Mouse (Mus musculus) ovary, postnatal 36 days (tissue): ENCODE data around the gene 4930467E23Rik.
"Not testable (repeated sequence)": the region's sequence is repeated elsewhere in the genome, so short reads cannot be mapped to it uniquely, and the experiment has no call there.

Experiments used
- DNase-seq: peaks from one replicate; pipeline ENCODE4 v3.0.0; 2022; ENCODE audit warnings: low spot score, mixed read lengths

The 4930467E23Rik gene

DNA sequence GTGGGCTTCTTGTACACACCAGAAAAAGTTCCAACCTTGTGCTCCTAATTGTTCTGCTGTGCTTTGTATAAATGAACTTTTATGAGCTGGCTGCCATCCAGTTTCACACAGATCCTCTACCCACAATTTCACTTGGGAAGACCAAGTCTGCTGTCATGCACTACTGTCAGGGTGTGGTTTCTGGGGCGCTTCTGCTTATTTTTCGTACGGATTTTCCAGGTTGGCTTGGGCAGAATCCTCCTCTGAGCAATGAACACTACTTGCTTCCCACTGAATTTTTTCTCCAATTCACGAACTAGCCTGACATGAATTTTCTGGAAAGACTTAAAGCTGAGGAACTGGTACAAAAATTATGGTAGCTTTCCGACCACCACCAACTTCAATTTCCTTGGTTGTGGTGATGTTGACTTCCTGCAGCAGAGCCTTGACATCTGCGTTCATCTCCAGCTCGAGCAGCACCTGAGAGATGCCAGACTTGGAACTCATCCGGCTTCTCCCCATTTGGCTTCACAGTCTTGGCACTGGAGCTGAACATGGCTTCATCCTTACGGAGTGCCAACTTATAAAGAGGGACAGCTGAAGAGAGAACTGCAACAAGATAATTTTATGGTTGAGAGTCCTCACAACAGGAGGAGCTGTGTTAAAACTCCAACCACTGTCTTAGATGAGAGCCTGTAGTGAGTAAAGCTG, 18.1 kb upstream of the 4930467E23Rik start:
- not testable (repeated sequence) for DNase-seq

DNA sequence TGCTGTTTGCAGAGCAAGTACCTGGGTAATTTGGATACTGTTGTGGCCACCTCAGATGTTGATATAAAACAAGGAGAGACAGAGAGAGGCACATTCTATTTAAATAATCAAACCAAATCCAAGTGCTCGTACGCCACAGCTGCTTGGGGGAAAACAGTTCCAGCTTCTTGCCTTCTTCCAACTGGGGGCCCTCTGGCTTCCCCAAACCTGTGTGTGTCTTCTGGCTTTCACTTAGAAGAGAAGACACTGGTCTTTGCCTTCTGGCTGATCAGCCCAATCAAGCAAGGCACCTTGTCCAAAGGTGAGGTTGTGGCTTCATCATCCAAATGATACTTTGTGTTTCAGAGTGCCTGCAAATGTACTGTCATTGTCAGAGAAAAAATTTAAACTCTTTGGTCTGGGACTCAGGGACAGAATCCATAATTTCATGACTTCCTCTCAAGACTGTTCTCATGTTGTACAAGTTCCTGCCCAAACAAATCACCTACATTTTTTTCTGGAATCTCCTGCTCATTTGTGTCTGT, 17.1 kb upstream of the 4930467E23Rik start:
- DNase-seq: not testable (repeated sequence)

DNA sequence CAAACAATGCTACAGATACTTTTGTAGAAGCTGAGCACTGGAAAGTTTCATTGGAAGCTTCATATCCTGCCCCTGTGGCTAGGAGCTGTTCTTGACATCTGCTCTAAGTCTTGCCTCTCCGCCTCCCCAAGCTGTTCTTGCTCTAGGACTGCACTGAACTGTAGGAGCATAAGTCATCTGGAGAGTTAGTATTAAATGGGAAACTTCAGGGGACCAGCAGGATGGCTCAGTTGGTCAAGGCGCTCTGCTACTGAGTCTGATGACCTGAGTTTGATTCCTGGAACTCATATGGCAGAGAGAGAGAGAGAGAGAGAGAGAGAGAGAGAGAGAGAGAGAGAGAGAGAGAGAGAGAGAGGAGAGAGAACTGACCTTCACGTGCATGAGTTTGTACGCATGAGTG, 16.6 kb upstream of the 4930467E23Rik start:
- DNase-seq: not testable (repeated sequence)

DNA sequence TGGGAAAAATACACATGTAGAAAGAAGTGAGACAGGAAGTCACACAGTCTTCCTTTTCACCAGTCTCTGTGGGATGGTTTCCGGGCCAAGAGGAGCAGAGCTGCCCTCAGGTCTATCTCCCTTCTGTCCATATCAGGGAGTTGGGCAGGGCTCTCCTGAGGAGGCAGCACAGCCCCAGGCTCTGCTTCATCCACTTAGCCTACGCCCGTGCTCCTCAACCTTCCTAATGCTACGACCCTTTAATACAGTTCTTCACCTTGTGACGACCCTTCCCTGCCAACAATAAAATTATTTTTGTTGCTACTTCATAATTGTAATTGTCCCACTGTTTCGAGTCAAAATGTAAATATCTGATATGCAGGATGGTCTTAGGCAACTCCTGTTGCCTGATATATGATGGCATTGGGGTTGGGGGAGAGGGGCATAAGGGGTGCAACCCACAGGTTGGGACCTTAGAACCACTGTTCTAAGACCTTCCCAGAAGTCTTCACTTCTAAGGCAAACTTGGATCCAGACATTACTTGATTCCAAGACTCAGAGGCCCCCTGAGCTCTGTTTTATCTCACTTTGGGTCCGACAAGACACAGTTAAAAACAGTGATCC, 16.0 kb upstream of the 4930467E23Rik start:
- not testable (repeated sequence) for DNase-seq

DNA sequence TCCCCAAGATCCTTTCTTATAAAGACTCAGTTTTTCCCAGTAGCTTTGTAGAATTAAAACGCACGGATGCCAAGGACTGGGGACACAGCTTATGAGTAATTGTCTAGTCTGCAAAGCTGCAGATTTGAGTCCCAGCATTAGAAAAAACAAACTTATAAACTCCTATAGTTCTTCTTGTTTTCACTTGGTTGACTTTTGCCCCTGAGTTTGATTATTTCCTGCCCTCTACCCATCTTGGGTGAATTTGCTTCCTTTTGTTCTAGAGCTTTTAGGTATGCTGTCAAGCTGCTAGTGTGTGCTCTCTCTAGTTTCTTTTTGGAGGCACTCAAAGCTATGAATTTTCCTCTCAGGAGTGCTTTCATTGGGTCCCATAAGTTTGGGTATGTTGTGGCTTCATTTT, 14.9 kb upstream of the 4930467E23Rik start:
- DNase-seq: not testable (repeated sequence)

DNA sequence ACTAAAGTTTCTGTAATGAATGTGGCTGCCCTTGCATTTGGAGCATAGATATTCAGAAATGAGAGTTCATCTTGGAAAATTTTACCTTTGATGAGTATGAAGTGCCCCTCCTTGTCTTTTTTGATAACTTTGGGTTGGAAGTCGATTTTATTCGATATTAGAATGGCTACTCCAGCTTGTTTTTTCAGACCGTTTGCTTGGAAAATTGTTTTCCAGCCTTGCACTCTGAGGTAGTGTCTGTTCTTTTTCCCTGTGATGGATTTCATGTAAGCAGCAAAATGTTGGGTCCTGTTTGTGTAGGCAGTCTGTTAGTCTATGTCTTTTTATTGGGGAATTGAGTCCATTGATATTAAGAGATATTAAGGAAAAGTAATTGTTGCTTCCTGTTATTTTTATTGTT, 14.1 kb upstream of the 4930467E23Rik start:
- not testable (repeated sequence) for DNase-seq

DNA sequence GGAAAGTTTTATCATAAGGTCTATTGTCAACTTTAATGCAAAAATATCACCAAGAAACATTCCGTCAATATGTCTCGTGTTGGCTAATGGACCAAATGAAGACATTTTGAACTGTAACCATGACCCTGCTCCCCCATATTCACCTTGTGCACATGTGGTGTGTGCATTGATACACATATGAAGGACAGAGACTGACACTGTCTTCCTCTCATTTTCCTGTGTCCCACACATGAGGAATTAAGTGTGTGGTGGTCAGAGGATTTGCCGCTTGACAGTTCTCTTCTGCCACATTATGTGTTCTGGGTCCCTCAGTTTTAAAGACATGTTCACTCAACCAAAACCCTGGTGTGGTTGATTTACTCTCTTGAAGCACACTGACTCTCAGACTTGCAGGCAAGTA, 11.5 kb upstream of the 4930467E23Rik start:
- DNase-seq: not testable (repeated sequence)

DNA sequence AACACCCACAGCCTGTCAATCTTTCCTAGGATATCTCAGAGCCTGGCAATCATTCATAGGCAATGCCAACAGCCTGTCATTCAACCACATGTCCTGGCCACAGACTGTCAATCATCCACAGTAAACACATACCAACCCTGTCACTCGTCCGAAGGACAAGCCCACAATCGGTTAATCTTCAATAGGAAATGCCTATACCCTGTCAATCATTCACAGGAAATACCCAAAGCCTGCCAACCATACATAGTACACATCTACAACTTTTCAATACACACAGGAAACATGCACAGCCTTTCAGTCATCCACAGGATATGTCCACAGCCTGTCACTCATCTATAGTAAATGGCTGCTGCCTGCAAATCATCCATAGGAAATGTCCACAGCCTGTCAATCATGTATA, 9.9 kb upstream of the 4930467E23Rik start:
- not testable (repeated sequence) for DNase-seq

DNA sequence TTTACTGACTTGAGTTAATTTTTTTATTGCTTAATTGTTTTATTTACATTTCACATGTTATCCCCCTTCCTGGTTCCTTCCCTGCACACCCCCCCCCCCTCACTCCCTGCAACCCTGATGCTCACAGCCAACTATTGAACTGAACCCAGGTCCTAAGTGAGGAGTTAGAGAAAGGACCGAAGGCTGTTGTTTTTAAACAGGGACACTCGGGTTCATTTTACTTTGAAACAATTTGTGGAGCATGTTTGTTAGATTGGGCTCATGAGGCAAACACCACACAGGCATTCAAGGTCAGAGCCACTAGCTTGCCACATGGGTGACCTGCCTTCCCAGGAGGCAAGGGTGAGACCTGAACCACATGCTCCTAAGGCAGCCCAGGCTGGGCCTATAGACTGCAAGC, 4.5 kb upstream of the 4930467E23Rik start:
- not testable (repeated sequence) for DNase-seq

DNA sequence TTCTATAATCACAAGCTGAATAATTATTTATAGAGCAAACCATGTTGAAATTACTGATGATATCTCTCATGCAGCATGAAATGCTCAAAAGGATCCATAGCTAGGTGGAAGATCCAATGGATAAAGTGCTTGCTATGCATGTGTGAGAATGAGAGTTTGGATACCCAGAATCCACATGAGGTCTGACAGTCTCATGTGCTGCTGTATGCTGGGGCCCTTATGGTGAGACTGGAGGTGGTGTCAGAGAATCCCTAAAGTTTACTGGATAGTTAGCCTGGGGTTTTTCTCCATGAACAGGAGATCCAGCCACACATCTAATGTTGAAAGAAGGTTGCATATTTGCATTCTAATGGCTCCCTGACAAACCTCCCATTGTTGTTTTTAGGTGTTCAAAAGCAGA, 22.4 kb downstream of the 4930467E23Rik start:
- not testable (repeated sequence) for DNase-seq

DNA sequence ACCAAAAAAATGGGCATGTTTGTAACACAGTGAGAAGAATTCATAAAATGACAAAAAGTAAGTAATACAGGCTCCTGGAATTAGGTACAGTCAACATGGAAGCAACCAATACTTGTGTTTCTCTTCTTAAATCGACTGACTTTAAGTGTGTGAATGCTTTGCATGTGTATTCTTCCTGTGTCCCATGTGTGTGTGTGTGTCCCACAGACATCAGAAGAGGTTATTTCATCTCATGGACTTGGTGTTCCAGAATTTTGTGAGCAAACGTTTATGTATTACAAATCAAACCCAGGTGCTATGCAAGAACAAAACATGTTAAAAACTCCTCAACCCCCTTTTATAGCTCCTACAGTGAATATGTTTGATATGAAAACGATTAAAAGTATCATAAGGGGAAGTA, 24.8 kb downstream of the 4930467E23Rik start:
- DNase-seq: not testable (repeated sequence)

DNA sequence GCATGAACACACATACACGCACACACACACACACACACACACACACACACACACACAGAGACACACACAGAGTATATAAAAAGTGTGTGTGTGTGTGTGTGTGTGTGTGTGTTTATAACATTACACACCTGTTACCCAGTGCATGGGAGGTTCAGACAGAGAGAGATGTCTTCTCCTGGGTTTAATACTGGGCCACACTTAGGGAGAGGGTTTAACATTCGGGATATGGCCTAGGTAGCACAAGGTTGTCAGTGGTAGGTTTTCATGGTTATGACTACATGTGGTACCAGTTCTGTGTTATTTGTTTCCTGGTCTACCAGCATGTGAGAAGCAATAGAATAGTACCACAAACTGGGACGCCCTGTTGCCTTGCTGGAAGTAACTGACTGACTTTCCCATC, 25.6 kb downstream of the 4930467E23Rik start:
- DNase-seq: not testable (repeated sequence)

DNA sequence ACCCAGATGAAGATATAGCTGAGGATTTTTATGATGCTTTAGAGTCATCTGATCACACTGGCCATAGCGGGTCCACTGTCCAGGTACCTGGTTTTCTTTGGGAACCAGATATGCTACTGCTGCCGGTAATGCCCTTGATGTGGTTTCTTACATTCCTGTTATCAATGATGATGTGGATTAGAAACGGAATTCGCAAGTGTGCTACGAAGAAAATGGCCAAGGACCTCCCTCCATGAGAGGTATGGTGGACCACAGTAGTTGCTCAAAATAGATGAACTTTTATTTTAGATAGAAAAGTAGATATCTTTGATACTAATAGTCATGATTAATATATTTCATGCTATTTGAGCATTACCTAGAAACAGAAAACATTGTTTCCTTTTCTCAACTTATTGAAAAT, 32.3 kb downstream of the 4930467E23Rik start:
- not testable (repeated sequence) for DNase-seq

DNA sequence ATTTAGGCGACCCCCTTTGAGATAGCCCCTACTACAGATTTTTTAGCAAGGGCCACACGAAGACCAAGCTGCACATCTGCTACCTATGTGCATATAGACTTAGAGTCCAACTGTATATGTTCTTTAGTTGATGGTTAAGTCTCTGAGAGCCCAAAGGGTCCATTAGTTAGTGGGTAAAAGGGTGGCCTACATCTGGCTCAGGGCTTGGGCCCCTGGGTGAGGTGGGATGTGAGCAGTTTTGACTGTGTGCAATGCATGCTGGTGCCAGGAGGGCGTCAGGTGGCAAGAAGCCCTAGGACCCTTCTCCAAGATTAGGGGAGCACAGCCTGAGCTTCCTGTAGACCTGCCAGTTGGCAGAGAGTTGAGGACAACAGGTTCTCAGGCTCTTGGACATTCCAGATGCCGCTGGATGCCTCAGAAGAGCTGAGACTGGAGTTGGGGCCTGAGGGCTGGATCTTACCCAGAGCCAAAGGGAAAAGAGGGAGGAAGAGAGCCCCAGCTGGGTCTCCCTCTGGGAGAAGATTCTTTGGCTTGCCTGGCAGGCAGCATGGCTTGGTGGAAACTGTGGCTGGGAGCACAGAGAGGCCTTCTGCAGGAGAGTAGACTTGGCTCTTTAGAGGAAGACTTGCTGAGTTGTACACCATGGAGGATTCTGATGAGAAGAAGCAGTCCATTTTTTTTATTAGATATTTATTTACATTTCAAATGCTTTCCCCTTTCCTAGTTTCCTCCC, 33.6 kb downstream of the 4930467E23Rik start:
- not testable (repeated sequence) for DNase-seq

DNA sequence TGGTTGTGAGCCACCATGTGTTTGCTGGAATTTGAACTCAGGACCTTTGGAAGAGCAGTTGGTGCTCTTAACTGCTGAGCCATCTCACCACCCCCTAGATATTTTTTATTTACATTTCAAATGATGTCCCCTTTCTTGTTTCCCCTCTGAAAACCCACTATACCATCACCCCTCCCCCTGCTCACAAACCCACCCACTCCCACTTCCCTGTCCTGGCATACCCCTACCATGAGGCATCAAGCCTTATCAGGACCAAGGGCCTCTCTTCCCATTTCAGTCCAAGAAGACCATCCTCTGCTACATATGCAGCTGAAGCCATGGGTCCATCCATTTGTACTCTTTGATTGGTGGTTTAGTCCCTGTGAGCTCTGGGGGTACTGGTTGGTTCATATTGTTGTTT, 36.2 kb downstream of the 4930467E23Rik start:
- DNase-seq: not testable (repeated sequence)

DNA sequence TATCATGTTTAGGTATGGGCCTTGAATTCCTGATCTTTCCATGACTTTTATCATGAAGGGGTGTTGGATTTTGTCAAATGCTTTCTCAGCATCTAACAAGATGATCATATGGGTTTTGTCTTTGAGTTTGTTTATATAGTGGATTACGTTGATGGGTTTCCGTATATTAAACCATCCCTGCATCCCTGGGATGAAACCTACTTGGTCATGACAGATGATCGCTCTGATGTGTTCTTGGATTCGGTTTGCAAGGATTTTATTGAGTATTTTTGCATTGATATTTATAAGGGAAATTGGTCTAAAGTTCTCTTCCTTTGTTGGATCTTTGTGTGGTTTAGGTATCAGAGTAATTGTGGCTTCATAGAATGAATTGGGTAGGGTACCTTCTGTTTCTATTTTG, 44.1 kb downstream of the 4930467E23Rik start:
- not testable (repeated sequence) for DNase-seq

DNA sequence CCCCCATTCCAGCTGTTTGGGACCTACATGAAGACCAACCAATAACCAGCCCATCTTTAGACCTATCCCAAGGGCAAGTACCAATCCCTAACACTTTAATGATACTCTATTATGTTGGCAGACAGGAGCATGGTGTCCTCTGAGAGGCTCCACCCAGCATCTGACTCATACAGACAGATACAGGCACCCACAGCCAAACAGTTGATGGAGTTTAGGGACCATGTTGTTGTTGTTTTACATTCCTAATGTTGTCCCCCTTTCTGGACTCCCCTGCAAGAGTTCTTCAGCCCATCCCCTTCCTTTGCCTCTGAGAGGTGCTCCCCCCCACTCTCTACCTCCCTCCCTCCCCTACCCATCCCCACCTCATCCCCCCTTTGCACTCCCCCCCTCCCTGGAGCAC, 46.9 kb downstream of the 4930467E23Rik start:
- DNase-seq: not testable (repeated sequence)

DNA sequence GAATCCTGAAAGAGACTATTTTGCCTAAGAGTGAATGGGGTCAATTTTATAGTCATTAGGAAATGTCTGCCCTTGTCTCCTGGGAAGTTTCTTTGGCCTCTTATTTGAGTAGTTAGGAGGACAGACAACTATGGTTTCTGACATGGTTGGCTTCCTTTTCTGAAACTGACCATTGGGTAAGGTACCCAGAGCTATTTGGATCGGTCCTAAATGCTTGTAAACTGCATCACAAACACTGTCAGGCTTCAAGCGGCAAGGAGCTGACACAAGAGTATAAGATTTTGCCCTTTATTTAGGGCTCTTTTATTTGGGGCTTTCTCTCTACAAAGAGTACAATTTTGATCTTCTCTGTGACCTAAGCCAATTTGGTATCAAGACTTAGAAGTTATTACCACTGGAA, 48.1 kb downstream of the 4930467E23Rik start:
- DNase-seq: not testable (repeated sequence)

DNA sequence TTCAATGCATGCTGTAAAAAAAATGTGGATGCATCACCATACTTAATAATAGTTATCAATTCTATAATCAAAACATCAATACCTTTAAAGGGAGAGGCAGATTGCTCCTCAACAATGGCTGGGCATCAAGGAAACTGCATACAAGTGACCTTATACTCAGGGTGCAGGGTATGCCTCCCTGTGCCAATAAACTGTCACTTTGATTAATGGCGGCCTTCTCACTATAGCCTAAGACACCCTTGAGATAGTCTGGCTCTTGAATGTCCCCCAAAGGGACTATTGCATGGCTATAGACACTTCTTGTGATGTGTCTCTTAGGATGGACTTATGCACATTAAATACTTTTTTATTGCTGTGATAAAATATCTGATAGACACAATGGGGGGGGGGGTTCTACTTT, 48.8 kb downstream of the 4930467E23Rik start:
- not testable (repeated sequence) for DNase-seq

DNA sequence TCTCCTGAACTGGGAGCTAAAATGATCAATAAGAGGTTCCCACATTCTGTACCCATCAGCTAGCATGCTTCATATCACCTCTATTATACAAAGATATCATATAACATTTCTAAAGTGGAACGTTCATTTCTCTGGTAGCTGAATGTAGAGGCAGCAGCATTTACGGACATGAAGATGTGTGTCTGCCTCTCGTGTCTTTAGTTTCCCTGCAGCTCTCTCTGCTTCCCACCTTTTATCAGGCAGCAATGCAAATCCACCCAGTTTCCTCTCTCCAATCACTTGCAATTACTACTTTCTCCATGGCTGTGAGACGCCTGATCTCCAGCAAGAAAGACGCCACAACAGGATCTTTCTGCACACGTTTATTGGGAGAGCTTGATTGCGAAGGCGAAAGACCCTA, 49.5 kb downstream of the 4930467E23Rik start:
- DNase-seq: not testable (repeated sequence)

DNA sequence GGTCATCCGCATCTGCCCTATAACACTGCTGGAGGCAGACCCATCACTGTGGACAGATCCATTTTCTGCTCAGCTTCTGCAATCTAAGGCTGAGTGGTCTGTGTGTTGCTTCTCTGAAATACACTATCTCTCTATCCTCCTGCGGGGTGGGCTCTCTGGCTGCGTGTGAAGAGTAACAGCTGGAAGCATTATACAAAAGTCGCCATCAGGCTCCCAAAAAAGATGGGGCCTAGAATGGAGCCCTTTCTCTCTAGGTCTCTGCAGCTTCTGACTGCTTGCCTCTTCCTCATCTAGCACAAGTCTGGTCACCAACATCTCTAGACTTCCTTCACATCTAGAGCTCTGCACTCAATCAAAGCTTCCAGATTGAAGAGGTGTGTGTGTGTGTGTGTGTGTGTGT, 50.8 kb downstream of the 4930467E23Rik start:
- DNase-seq: not testable (repeated sequence)

DNA sequence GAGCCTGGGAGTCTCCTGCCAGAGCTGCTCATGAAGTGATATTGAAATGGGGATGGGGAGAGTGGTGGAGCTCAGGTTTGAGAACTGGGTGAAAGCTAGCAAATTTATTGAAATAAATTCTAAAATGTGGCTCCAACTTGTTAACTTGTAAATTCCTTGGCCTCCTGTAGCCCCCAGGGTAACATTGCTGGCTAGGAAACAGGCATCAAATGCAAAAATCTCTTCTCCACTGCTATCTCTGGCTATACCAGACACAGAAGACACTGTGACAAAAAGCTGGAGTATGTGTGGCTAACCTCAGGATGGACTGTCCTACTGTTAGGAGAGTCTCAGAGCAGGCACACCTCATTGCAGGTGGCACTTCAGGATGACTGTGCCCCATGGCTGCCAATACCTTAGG, 51.3 kb downstream of the 4930467E23Rik start:
- DNase-seq: not testable (repeated sequence)
